Mouse (Mus musculus) lung, adult 2 months (tissue): ENCODE measurements around the gene Cd3g. TPM values are rescaled to one million over a fixed set of nuclear protein-coding genes. Genes with fewer than 3 reads are reported as not detected.
A peak's percentile ranks its signal among the peaks of the same experiment; 100 is the strongest.

Experiments used
- DNase-seq: peaks from one replicate; pipeline ENCODE4 v3.0.0; 2022
- H3K4me1 ChIP-seq: fragments of 200-500 bp; 2 replicates; pipeline ENCODE4 v1.6.1; 2011; ENCODE audit warnings: low read length; ENCODE audit not compliant: control insufficient read depth, insufficient read depth
- H3K4me3 ChIP-seq: fragments of 200-500 bp; replicated peaks from 2 replicates; pipeline ENCODE3; 2011; ENCODE audit warnings: low read depth, mild to moderate bottlenecking, control low read depth, low read length; ENCODE audit errors: extremely low read depth
- CTCF ChIP-seq: fragments of 200-500 bp; IDR thresholded peaks from 2 replicates; pipeline ENCODE4 v1.5.1; 2011; ENCODE audit warnings: mild to moderate bottlenecking, low read length, control low read depth; ENCODE audit not compliant: insufficient read depth
- POLR2A ChIP-seq: fragments of 200-500 bp; IDR thresholded peaks from 2 replicates; pipeline ENCODE4 v1.6.1; 2011; ENCODE audit warnings: low read depth, mild to moderate bottlenecking, control low read depth, low read length, borderline replicate concordance; ENCODE audit errors: extremely low read depth
- WGBS: fragments of 180-500 bp; shearing (Covaris S2); methylation state at CpG from one replicate; pipeline ENCODE4 v1.1.7; 2018; 5-methylcytosine and 5-hydroxymethylcytosine counted together
- polyA plus RNA-seq: library from polyadenylated mRNA; depleted of rRNA; stranded (reverse); fragments of >200 nt; gene quantifications from 2 replicates; pipeline ENCODE4 v1.2.3, GENCODE M21; 2012; rRNA removed

The Cd3g gene
- polyA plus RNA-seq, 1 experiment: 2.3 TPM

- Histone ChIP-seq H3K4me3 (no peak overlapping the region), H3K4me1 (no peaks in the 10 kb centered on the region)
- DNase-seq: no peak
- TF ChIP-seq POLR2A (no peak), CTCF (no peak)
- 96% methylated on average over 4 of the region's 4 CpGs for WGBS
Observed at GRCm38 (mm10) chr9:44942421-44942820, 37.8 kb downstream of the Cd3g start.

- no peak for DNase-seq
- Histone ChIP-seq H3K4me1 (no peaks in the 10 kb centered on the region), H3K4me3 (no peak overlapping the region)
- TF ChIP-seq CTCF: no peak
- TF ChIP-seq POLR2A: no peak
- WGBS: 79% methylated on average over 4 of the region's 4 CpGs
Observed at GRCm38 (mm10) chr9:44941756-44942155, 38.5 kb downstream of the Cd3g start.

- WGBS: 64% methylated on average over 2 of the region's 2 CpGs
- Histone ChIP-seq H3K4me1 (peaks cover 4% of the 10 kb centered on the region), H3K4me3 (no peak overlapping the region)
- TF ChIP-seq CTCF (no peak), POLR2A (no peak)
- DNase-seq: no peak
Observed at GRCm38 (mm10) chr9:44921543-44921942, 58.7 kb downstream of the Cd3g start.

GRCm38 (mm10) chr9:44921123-44921468 lies 59.1 kb downstream of the Cd3g start:
- TF ChIP-seq POLR2A (no peak), CTCF (no peak)
- WGBS: under 1% methylated on average over 8 of the region's 8 CpGs
- no peak for DNase-seq
- Histone ChIP-seq H3K4me1 (peaks cover 4% of the 10 kb centered on the region), H3K4me3 (peak overlapping the region; percentile 89)

GRCm38 (mm10) chr9:44920374-44921122 lies 59.7 kb downstream of the Cd3g start, which contains the start of gene Atp5l:
Gene Atp5l, minus strand, starts transcription at chr9:44920742.
- no peak for TF ChIP-seq CTCF
- TF ChIP-seq POLR2A: peak; percentile 65; the same call in 1 of the 2 replicates
- DNase-seq: peak; percentile 78
- WGBS: under 1% methylated on average over 48 of the region's 48 CpGs

GRCm38 (mm10) chr9:44919606-44920005 lies 60.6 kb downstream of the Cd3g start:
- 30% methylated on average over 2 of the region's 2 CpGs for WGBS
- no peak for DNase-seq
- TF ChIP-seq CTCF (no peak), POLR2A (no peak)
- Histone ChIP-seq H3K4me3 (peak overlapping the region; percentile 100), H3K4me1 (peaks cover 4% of the 10 kb centered on the region)

More at GRCm38 (mm10) chr9:44920374-44921122, 59.7 kb downstream of the Cd3g start, which contains the start of gene Atp5l:
- peak within 1 kb of the TSS; percentile 100 for H3K4me3 ChIP-seq
- peaks cover 4% of the 10 kb centered on the region for H3K4me1 ChIP-seq

Other genes starting within 250 kb of the Cd3g start
- 87.6 and 93.5 TPM in 2 replicates for gene Phldb1, start 245.2 kb downstream of the Cd3g start, polyA plus RNA-seq
- 26.6 and 40.8 TPM in 2 replicates for gene Arcn1, start 212.6 kb downstream of the Cd3g start, polyA plus RNA-seq
- gene Ift46, start 212.5 kb downstream of the Cd3g start, polyA plus RNA-seq: 38.9 and 67.5 TPM in 2 replicates
- 3.7 and 5.1 TPM in 2 replicates for gene Tmem25, start 181.1 kb downstream of the Cd3g start, polyA plus RNA-seq
- gene Ttc36, start 177.4 kb downstream of the Cd3g start, polyA plus RNA-seq: 17.6 and 19.8 TPM in 2 replicates
- 18.8 and 22.6 TPM in 2 replicates for gene Kmt2a, start 99.1 kb downstream of the Cd3g start, polyA plus RNA-seq
- 105 and 150 TPM in 2 replicates for gene Atp5l, start 59.7 kb downstream of the Cd3g start, polyA plus RNA-seq
- gene Ube4a, start 14.8 kb downstream of the Cd3g start, polyA plus RNA-seq: 7.3 and 13.6 TPM in 2 replicates
- 1.6 and 2.0 TPM in 2 replicates for gene Cd3d, start 1.4 kb upstream of the Cd3g start, polyA plus RNA-seq
- gene Cd3e, start 29.2 kb upstream of the Cd3g start, polyA plus RNA-seq: 3.0 and 4.8 TPM in 2 replicates
- gene Mpzl2, start 59.4 kb upstream of the Cd3g start, polyA plus RNA-seq: 3.3 and 8.6 TPM in 2 replicates
- gene Mpzl3, start 74.8 kb upstream of the Cd3g start, polyA plus RNA-seq: 1.2 and 10.7 TPM in 2 replicates
- gene Jaml, start 98.8 kb upstream of the Cd3g start, polyA plus RNA-seq: 0.69 and 1.3 TPM in 2 replicates
- 0.38 and 0.39 TPM in 2 replicates for gene Scn2b, start 137.4 kb upstream of the Cd3g start, polyA plus RNA-seq
- gene Scn4b, start 158.0 kb upstream of the Cd3g start, polyA plus RNA-seq: 0.34 and 1.0 TPM in 2 replicates
- not detected in 2 replicates for gene BC049352, start 201.6 kb upstream of the Cd3g start, polyA plus RNA-seq
- gene Tmprss4, start 223.7 kb upstream of the Cd3g start, polyA plus RNA-seq: 18.2 and 24.1 TPM in 2 replicates